Mouse (Mus musculus) olfactory bulb, adult 2 months (tissue): ENCODE measurements around the gene Hist2h2ab. TPM values are rescaled to one million over a fixed set of nuclear protein-coding genes. Genes with fewer than 3 reads are reported as not detected.
"Not testable (repeated sequence)": the region's sequence is repeated elsewhere in the genome, so short reads cannot be mapped to it uniquely, and the experiment has no call there.

Source experiments
- H3K27ac ChIP-seq: fragments of 200-500 bp; 2 replicates; pipeline ENCODE4 v1.5.1; 2012; ENCODE audit warnings: low read depth, low read length; ENCODE audit not compliant: insufficient read depth
- H3K4me1 ChIP-seq: fragments of 200-500 bp; 2 replicates; pipeline ENCODE4 v1.6.1; 2012; ENCODE audit warnings: low read length; ENCODE audit not compliant: control insufficient read depth, insufficient read depth
- H3K4me3 ChIP-seq: fragments of 200-500 bp; 2 replicates; pipeline ENCODE4 v1.5.1; 2012; ENCODE audit warnings: mild to moderate bottlenecking, low read depth, low read length, moderate library complexity; ENCODE audit not compliant: insufficient read depth
- CTCF ChIP-seq: fragments of 200-500 bp; IDR thresholded peaks from 2 replicates; pipeline ENCODE4 v1.5.1; 2012; ENCODE audit warnings: low read depth, mild to moderate bottlenecking, low read length, moderate library complexity; ENCODE audit not compliant: insufficient read depth
- POLR2A ChIP-seq: fragments of 200-500 bp; IDR thresholded peaks from 2 replicates; pipeline ENCODE4 v1.6.1; 2012; ENCODE audit warnings: mild to moderate bottlenecking, low read depth, low read length, moderate library complexity; ENCODE audit not compliant: insufficient read depth
- WGBS: fragments of 180-500 bp; shearing (Covaris S2); methylation state at CpG from one replicate; pipeline ENCODE4 v1.1.7; 2018; 5-methylcytosine and 5-hydroxymethylcytosine counted together
- polyA plus RNA-seq: library from polyadenylated mRNA; stranded (reverse); fragments of >200 nt; gene quantifications from 2 replicates; pipeline ENCODE4 v1.2.4, GENCODE M21; 2012; ENCODE audit warnings: low replicate concordance; ENCODE audit not compliant: missing spikeins, insufficient read depth, insufficient read length

Gene Hist2h2ab
- polyA plus RNA-seq, 1 experiment: not detected

GRCm38 (mm10) chr3:96220131-96220764 is 583 bp downstream of the Hist2h2ab start:
- not testable (repeated sequence) for H3K4me1 ChIP-seq
- peak; percentile 36 for TF ChIP-seq POLR2A
- under 1% methylated on average over 34 of the region's 47 CpGs for whole genome bisulfite sequencing
- H3K27ac ChIP-seq: peak overlapping the region; percentile 98
- H3K4me3 ChIP-seq: peak overlapping the region; percentile 78

- H3K4me1 ChIP-seq: peaks cover 10% of the 10 kb centered on the region
- TF ChIP-seq POLR2A (peak; percentile 51; the same call in 1 of the 2 replicates), CTCF (no peak)
These were observed 1.3 kb downstream of the Hist2h2ab start, which contains the start of the genes Hist2h2ac and Hist2h2be for GRCm38 (mm10) chr3:96220765-96221639. Gene Hist2h2ac, minus strand, starts transcription at chr3:96220880. Gene Hist2h2be, plus strand, starts transcription at chr3:96221119.

GRCm38 (mm10) chr3:96221640-96222038 is 2.0 kb downstream of the Hist2h2ab start:
- 6% methylated on average over 9 of the region's 9 CpGs for WGBS
- peak overlapping the region; percentile 78 for H3K4me3 ChIP-seq
- peaks cover 10% of the 10 kb centered on the region for H3K4me1 ChIP-seq
- peak overlapping the region; percentile 89 for H3K27ac ChIP-seq
- TF ChIP-seq POLR2A: no peak
- no peak for TF ChIP-seq CTCF

More at GRCm38 (mm10) chr3:96220765-96221639, 1.3 kb downstream of the Hist2h2ab start, which contains the start of the genes Hist2h2ac and Hist2h2be:
- peak within 1 kb of the TSS; percentile 98 for H3K27ac ChIP-seq
- peak within 1 kb of the TSS; percentile 78 for H3K4me3 ChIP-seq
- WGBS: under 1% methylated on average over 43 of the region's 43 CpGs

GRCm38 (mm10) chr3:96222774-96223173 is 3.1 kb downstream of the Hist2h2ab start:
- Histone ChIP-seq H3K4me3 (no peak overlapping the region), H3K27ac (no peak overlapping the region), H3K4me1 (peaks cover 12% of the 10 kb centered on the region)
- WGBS: 39% methylated on average over 4 of the region's 4 CpGs
- no peak for TF ChIP-seq POLR2A

- WGBS: 32% methylated on average over 2 of the region's 2 CpGs
- no peak for TF ChIP-seq POLR2A
- TF ChIP-seq CTCF: no peak
These were observed 5.8 kb downstream of the Hist2h2ab start for GRCm38 (mm10) chr3:96225421-96225820.

GRCm38 (mm10) chr3:96226695-96227648 is 7.3 kb downstream of the Hist2h2ab start:
- WGBS: 61% methylated on average over 8 of the region's 8 CpGs
- H3K4me3 ChIP-seq: no peak overlapping the region

More at GRCm38 (mm10) chr3:96225421-96225820, 5.8 kb downstream of the Hist2h2ab start:
- H3K27ac ChIP-seq: no peak overlapping the region
- peaks cover 10% of the 10 kb centered on the region for H3K4me1 ChIP-seq
- H3K4me3 ChIP-seq: no peak overlapping the region

GRCm38 (mm10) chr3:96228828-96229227 is 9.2 kb downstream of the Hist2h2ab start:
- 88% methylated on average over 2 of the region's 2 CpGs for WGBS
- TF ChIP-seq POLR2A: no peak
- no peak overlapping the region for H3K27ac ChIP-seq
- no peak overlapping the region for H3K4me3 ChIP-seq
- H3K4me1 ChIP-seq: peaks cover 10% of the 10 kb centered on the region

More at GRCm38 (mm10) chr3:96226695-96227648, 7.3 kb downstream of the Hist2h2ab start:
- TF ChIP-seq CTCF (no peak), POLR2A (no peak)
- no peak overlapping the region for H3K27ac ChIP-seq
- peaks cover 10% of the 10 kb centered on the region for H3K4me1 ChIP-seq

GRCm38 (mm10) chr3:96230404-96230803 is 10.7 kb downstream of the Hist2h2ab start:
- no peak overlapping the region for H3K4me3 ChIP-seq
- WGBS: 81% methylated on average over 2 of the region's 2 CpGs
- H3K4me1 ChIP-seq: peaks cover 3% of the 10 kb centered on the region; the same call in 1 of the 2 replicates
- no peak for TF ChIP-seq POLR2A
- no peak for TF ChIP-seq CTCF
- H3K27ac ChIP-seq: no peak overlapping the region
